Mouse (Mus musculus) neural tube, embryonic 10.5 days (tissue): ENCODE results near the gene Armh2.
"Not testable (repeated sequence)": the region's sequence is repeated elsewhere in the genome, so short reads cannot be mapped to it uniquely, and the experiment has no call there.

ENCODE experiments used
- DNase-seq: peaks from one replicate; pipeline ENCODE4 v3.0.0-alpha.2; 2017; ENCODE audit warnings: low spot score; ENCODE audit errors: extremely low spot score

The Armh2 gene

DNA sequence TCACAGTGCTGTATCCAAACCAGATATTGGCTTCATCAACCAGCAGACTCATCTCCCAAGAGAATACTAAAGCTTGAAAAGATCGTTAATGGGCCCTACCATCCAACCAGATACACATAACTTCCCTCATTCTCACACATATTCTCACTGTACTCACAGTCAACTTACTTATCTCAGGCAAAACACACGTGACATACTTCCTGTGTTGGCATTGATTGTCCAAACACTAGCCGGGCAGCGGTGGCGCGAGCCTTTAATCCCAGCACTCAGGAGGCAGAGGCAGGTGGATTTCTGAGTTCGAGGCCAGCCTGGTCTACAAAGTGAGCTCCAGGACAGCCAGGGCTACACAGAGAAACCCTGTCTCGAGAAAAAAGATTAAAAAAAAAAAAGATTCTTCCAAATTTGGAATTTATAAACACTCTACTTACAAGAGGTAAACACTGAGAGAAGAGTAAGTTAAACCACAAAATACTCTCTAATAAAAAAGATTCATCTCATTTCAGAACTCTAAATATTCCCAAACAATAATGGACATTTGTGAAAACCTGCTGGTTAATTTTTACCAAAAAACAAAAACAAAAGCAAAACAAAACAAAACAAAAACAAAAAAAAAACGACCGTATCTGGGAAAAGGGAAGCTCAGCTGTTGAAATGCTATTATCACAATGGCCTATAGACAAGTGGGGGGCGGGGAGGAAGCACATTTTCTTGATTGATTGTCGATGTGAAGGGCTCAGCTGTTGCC, 17.0 kb downstream of the Armh2 start:
- no peak for DNase-seq

DNA sequence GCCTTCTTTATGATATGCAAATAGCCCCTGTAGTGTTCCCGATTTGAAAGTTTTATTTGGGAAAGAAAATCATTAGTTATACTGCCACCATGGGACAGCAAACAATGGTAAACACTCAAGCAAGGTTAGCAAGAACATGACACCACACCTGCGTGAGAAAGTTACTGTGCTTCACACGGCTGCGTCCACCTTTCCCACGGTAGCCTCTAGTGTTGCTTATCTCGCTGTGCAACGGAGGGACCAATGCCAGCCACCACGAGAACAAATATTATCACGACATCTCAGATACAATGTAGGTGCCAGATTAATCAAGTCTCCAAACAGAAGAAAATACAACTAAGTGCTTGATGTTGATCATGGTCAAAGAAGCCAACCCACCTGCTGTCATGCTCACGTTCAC, 18.4 kb downstream of the Armh2 start:
- no peak for DNase-seq

DNA sequence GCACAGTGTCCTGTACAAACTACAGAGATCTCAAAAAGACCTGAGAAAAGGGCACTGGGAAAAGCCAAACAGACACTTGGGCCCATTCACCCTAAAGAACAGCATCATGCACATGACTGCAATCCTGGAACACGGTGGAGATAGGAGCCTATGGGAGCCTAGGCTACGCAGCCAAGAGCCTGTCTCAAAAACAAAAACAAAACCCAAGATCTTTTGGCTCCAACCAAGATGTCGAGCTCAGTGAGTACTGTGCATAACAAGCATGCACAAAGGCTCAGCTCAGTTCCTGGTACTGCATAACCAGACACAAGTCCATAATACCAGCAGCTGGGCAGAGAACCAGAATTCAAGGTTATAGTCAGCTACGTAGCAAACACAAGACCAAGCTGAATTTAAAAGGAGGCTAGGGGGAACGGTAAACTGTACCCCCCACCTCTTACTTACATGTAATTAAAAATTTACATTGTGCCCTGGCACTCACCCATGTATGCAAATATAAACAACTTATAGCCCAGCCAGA, 19.4 kb downstream of the Armh2 start:
- no peak for DNase-seq

DNA sequence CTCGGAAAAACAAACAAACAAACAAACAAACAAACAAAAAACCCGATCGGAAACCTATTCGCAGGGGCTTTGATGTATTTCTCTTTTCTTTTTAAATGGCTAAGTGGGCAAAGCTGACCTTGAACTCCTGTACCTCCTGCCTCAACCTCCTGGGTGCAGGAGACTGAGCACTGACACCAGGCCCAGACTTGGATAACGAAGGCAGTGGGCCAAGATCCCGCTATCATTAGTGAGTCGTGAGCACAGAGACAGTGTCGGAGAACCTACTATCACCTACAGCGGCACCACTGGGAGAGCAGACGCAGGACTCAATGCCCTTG, 20.0 kb downstream of the Armh2 start:
- no peak for DNase-seq

DNA sequence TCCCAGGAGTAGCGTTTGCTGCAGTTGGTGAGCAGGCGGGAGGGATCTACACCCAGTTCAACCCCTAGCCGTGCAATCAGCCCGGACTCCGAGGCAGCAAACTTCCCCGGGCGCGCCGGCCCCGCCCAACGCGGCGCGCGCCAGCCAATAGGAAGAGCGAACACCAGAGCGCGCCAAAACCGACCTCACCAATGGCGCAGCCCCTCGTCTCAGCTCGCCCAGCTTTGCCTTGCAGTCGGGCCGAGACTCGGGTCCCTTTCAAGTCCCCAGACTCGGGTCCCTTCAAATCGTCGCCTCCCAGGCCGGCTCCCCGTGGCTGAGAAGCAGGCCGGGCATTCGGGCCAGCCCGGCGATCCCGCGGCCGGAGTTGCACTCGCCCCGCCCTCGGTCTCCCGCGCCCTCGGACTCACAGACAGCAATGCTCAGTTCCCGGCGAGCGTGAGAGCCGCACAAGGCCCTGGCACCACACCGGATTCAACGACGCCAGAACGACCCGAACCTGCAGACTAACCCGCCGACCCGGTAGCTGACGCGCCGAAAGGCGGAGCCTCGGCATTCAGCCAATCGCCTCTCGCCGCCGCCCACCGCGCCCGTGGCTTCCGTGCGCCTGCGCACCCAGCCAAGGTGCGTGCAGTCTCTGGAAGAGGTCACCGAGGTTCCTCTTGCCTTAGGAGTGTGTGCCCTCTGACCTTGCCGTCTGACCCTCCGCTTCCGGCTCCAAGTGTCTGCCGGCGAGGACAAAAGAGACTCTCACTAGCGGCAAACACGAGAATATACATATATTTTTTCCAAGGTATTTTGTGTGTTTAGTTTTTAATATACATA, 20.6 kb downstream of the Armh2 start, which contains the start of gene Gmnn:
Gene Gmnn, minus strand, starts transcription at position 521 of the 825 bp plus-strand sequence.
- DNase-seq: peak; percentile 90

DNA sequence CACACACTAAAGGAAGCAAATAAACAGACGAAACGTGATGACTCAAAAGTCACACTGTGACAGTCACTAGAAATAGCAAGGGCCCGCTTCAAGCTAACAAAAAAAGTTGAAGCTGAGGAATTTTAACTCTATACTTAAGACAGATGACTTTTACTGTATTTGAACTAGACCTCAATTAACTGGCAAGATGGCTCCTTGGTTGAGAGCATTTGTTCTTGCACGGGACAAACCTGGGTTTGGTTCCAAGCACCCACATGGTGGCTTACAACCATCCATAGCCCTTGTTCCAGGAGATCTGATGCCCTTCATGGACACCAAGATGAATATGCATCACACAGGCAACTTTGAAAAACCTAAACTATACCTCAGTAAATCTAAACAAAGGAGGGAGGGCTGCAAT, 21.2 kb downstream of the Armh2 start:
- no peak for DNase-seq

DNA sequence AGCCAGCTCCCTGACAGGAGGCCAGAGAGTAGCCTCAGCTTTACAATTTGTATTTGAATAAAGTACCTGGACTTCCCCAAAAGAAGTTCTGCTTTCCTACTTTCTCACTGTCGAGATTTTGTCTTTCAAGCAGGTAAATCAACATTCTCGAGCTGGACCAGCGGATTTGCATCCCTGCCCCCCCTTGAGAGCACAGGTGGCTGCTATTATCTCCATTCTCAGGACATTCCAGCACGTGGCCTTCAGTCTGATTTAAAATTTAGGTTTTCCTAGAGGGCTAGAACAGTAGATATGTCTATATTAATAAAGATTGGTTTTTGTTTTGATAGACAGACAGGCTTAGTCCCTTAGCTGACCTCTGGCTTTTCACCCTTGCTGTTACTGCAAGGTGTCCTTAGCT, 26.8 kb downstream of the Armh2 start:
- DNase-seq: not testable (repeated sequence)

DNA sequence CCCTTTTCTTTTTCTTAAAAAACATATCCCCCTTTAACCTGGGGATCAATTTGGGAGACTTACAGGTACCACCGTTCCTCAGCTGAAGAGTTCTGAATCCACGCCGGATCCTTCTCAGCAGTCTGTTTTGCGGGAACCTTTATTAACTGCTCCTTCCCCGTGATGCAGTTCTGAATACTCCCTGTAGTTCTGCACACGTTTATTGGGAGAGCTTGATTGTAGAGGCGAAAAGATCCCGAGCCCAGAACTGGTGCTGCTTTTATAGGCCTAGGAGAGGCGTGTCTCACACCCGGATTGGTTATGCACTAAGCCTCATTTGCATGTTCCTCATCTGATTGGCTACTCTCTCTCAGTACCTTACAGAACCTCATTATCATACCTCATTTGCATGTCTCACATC, 30.4 kb downstream of the Armh2 start:
- not testable (repeated sequence) for DNase-seq

DNA sequence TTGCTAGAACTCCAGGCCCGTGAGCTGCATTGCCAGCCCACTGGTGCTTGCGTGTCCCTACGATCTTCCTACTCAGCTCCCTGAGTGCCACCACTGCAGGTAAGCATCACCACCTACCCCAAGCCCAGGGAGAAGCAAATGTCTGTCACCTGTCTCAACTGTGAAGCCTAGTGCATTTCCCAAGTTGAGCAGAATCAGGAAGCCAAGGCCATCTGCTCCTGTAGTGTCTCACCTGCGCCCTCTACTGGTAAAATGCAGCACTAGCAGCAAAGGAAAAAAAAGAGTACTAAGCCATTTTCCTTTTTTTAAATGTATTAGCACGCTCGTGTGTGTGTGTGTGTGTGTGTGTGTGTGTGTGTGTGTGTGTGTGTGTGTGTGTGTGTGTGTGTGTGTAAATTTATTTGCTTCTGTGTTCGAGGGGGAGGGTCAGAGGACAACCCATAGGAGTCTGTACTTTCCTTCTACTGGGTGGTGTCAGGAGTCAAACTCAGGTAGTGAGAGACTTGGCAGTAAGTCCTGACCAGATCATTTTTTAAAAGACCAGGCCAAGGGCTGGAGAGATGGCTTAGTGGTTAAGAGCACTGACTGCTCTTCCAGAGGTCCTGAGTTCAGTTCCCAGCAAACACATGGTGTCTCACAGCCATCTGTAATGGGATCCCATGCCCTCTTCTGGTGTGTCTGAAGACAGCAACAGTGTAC, 35.3 kb downstream of the Armh2 start:
- DNase-seq: peak; percentile 37

DNA sequence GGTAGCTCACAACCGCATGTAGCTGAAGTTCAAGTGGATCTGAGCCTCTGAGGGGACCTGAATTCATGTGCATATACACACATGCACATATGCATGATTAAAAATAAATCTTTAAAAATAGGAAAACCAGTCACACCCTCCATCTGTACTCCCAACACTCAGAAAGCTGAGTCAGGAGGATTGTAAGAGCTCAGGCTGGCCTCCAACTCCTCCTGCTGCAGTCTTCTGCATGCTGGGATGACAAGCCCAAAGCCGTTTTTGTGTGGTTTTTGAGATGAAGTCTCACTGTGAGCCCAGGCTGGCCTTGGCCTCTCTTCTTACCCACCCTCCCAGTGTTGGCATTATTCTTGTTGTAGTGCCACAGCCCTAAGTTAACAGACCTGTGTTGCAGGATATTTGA, 37.0 kb downstream of the Armh2 start:
- DNase-seq: no peak

DNA sequence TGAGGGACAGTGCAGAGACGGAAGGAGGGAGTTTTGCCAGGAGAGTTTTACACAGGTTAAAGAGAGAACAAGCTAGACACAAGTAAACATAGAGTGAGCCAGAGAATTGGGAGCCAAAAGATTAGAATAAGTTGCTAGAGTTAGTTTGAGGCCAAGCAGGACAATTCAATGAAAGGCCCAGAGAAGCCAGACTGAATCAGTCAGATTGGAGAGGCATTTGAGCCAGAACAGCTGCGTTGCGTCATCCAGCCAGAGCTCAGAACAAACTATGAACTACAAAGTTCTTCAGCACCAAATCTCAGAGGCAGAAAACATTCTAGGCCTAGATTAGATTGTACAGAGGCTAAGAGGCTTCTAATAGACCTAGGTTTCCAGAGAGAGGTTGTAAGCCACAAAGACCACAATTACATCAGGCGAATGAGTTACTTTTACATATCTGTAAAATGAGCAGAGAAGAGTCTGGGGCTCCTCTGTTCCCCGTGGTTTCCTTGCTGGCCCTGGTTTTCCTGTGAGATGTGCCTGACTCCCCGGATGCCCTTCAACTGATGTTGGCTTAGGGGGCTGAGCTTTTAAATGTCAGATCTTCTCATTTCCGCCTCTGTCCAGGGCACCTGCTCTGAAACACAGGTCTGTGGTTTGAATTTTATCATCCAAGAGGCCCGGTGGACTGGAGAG, 37.8 kb downstream of the Armh2 start:
- no peak for DNase-seq

DNA sequence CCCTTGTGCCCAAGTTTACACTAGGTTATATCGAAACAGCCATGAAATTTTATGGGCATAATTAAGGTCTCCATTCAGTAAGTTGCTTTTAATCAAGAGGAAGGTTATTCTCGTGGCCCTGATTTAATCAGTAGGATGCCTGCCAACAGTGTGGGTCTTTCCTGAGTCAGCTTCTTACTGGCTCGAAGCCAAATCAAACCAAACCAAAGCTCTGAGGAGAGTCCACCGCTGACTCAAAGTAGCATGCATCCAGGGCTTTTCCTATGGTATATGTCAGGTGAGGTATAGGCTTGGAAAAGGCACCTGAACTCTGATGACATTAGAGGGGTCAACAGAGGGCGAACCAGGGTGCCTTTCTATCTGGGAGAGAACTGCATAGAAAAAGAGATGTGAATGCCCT, 40.9 kb downstream of the Armh2 start:
- DNase-seq: no peak

DNA sequence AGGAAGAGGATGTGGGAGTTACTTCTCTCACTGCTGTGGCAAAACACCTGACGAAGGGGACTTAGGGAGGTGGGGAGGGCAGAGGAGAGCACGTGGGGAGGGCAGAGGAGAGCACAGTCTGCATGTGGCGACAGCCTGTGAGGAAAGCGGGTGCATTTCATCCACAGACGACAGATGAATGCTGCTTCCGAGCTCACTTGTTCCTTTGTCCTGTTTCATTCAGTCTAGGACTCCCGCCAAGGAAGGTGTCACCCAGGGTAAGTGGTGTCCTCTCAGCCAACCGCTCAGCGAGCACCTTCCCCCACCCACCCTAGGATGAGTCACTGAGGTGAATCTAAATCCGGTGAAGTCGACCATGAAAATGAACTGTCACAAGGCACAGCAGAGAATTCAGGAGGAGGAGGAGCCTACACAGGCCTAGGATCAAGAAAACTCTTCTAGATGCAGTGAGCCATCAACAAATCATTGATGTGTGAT, 45.0 kb downstream of the Armh2 start:
- no peak for DNase-seq

DNA sequence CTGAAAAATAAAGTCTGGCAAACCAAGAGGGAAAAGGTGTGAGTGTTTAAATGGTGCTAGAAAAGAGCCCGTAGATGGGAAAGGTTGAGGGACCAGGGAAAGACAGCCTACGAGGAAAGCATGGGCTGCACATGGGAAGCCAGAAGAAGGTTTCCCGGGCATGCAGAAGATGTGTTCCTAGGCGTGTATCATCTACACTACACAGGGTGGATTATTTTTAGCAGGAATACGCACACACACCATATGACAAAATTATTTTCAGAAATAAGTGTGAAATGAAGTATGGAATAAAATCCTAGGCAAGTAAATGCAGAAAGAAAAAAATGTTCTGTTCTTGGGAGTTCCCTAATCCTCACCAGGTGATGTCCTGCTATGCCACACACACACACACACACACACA, 46.4 kb downstream of the Armh2 start:
- DNase-seq: no peak

DNA sequence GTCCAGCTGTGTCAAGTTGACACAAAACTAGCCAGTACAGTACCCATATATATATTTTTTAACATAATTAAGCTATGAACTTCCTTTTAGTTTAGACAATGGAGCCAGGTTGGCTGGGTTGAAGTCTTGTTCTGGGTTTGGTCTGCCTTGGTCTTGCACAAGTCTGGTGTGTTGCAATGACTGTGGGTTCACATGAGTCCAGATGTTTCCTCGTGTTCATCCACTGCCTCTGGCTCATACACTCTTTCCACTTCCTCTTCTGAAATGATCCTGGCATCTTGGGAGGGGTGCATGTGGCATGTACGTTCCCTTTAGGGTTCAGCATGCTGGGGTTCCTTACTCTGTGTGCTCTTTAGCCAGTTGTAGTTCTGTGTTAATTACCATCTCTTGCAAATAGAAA, 50.3 kb downstream of the Armh2 start:
- no peak for DNase-seq

DNA sequence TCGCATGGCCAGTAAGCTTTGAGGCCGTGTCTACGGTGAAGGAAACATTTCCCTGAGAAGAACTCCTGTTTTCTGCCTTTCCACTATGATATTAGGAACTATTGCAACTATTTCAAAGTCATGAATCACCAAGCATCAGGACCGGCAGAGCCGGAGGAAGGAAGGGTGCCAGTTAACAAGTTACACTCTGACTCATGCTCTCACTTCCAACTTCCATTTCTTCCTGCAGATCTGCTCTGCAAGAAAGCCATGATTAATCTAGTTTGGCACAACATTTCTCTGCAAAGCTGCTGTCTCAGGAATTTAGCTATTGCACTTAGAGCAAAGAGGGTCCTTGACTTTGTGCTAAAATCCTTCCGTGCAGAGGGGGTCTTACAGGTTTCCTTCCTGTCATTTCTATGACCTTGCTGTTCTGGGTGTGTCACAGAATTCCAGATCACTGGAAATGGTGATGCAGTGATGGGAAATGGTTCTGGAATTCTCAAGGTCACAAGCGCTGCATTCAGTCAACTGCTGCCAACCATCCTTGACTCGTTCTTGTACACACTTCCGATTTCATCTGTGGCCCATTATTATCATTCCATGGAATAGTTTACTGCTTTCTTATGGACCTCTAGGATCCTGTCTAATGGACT, 51.5 kb downstream of the Armh2 start:
- no peak for DNase-seq
